Mouse (Mus musculus): ENCODE data around the gene Oas1h. TPM values are rescaled to one million over a fixed set of nuclear protein-coding genes. Genes with fewer than 3 reads are reported as not detected.
"Not testable (repeated sequence)": the region's sequence is repeated elsewhere in the genome, so short reads cannot be mapped to it uniquely, and the experiment has no call there.

The Oas1h gene
- polyA plus RNA-seq, 1 experiment from 2014 or later, result not detected

- no peak for ATAC-seq (ENCODE audit: insufficient number of reproducible peaks, insufficient read depth, low FRiP score, low TSS enrichment, low read depth)
- Histone ChIP-seq H3K4me1 (replicated peaks) (no peaks in the 10 kb centered on the region), H3K27ac (no peak overlapping the region), H3K36me3 (no peaks in the 10 kb centered on the region), H3K27me3 (no peaks in the 10 kb centered on the region), H3K9ac (replicated peaks) (no peak overlapping the region), H3K9me3 (no peaks in the 10 kb centered on the region), H3K4me2 (no peak overlapping the region), H3K4me3 (replicated peaks) (no peak overlapping the region)
- 54% methylated on average over 6 of the region's 6 CpGs for WGBS
Measured at GRCm38 (mm10) chr5:120887831-120888230, 26.6 kb downstream of the Oas1h start.

GRCm38 (mm10) chr5:120888294-120888815, 27.1 kb downstream of the Oas1h start:
- H3K4me3 ChIP-seq (replicated peaks); H3K9me3 ChIP-seq; H3K27ac ChIP-seq; H3K4me2 ChIP-seq; H3K36me3 ChIP-seq; ATAC-seq (ENCODE audit: insufficient number of reproducible peaks, insufficient read depth, low FRiP score, low TSS enrichment, low read depth); H3K4me1 ChIP-seq (replicated peaks); H3K27me3 ChIP-seq; H3K9ac ChIP-seq (replicated peaks): not testable (repeated sequence)
- WGBS, result 36% methylated on average over 4 of the region's 4 CpGs

GRCm38 (mm10) chr5:120890026-120890425, 28.8 kb downstream of the Oas1h start:
- ATAC-seq (ENCODE audit: insufficient number of reproducible peaks, insufficient read depth, low FRiP score, low TSS enrichment, low read depth), result no peak
- 78% methylated on average over 2 of the region's 2 CpGs for WGBS
- H3K9ac ChIP-seq (replicated peaks), result no peak overlapping the region

GRCm38 (mm10) chr5:120890991-120891390, 29.8 kb downstream of the Oas1h start:
- no peaks in the 10 kb centered on the region for H3K27me3 ChIP-seq
- H3K4me2 ChIP-seq, result no peak overlapping the region
- ATAC-seq (ENCODE audit: insufficient number of reproducible peaks, insufficient read depth, low FRiP score, low TSS enrichment, low read depth), result no peak
- no peaks in the 10 kb centered on the region for H3K9me3 ChIP-seq
- H3K9ac ChIP-seq (replicated peaks), result no peak overlapping the region
- no peaks in the 10 kb centered on the region for H3K4me1 ChIP-seq (replicated peaks)
- no peak overlapping the region for H3K4me3 ChIP-seq (replicated peaks)
- H3K27ac ChIP-seq, result no peak overlapping the region
- H3K36me3 ChIP-seq, result no peaks in the 10 kb centered on the region
- WGBS, result 44% methylated on average over 3 of the region's 3 CpGs

More at GRCm38 (mm10) chr5:120890026-120890425, 28.8 kb downstream of the Oas1h start:
- H3K27me3 ChIP-seq, result no peaks in the 10 kb centered on the region
- no peak overlapping the region for H3K4me3 ChIP-seq (replicated peaks)
- H3K9me3 ChIP-seq, result no peaks in the 10 kb centered on the region
- no peaks in the 10 kb centered on the region for H3K36me3 ChIP-seq
- no peaks in the 10 kb centered on the region for H3K4me1 ChIP-seq (replicated peaks)
- no peak overlapping the region for H3K27ac ChIP-seq
- H3K4me2 ChIP-seq, result no peak overlapping the region

GRCm38 (mm10) chr5:120891566-120892242, 30.5 kb downstream of the Oas1h start:
- not testable (repeated sequence) for H3K36me3 ChIP-seq; H3K4me3 ChIP-seq (replicated peaks); H3K9me3 ChIP-seq; H3K9ac ChIP-seq (replicated peaks); H3K27ac ChIP-seq; ATAC-seq (ENCODE audit: insufficient number of reproducible peaks, insufficient read depth, low FRiP score, low TSS enrichment, low read depth); H3K27me3 ChIP-seq; H3K4me2 ChIP-seq; H3K4me1 ChIP-seq (replicated peaks)
- WGBS, result 45% methylated on average over 2 of the region's 2 CpGs

- no peak overlapping the region for H3K4me3 ChIP-seq (replicated peaks)
- H3K4me2 ChIP-seq, result no peak overlapping the region
- H3K9me3 ChIP-seq, result no peaks in the 10 kb centered on the region
- H3K27me3 ChIP-seq, result no peaks in the 10 kb centered on the region
- WGBS, result 20% methylated on average over 2 of the region's 2 CpGs
- no peak for ATAC-seq (ENCODE audit: insufficient number of reproducible peaks, insufficient read depth, low FRiP score, low TSS enrichment, low read depth)
- no peaks in the 10 kb centered on the region for H3K36me3 ChIP-seq
- H3K4me1 ChIP-seq (replicated peaks), result no peaks in the 10 kb centered on the region
- no peak overlapping the region for H3K9ac ChIP-seq (replicated peaks)
- no peak overlapping the region for H3K27ac ChIP-seq
Measured at GRCm38 (mm10) chr5:120892243-120892660, 31.0 kb downstream of the Oas1h start.

GRCm38 (mm10) chr5:120893866-120894265, 32.6 kb downstream of the Oas1h start:
- 93% methylated on average over 4 of the region's 4 CpGs for WGBS
- not testable (repeated sequence) for H3K9ac ChIP-seq (replicated peaks)

GRCm38 (mm10) chr5:120894692-120895091, 33.5 kb downstream of the Oas1h start:
- H3K4me2 ChIP-seq; H3K36me3 ChIP-seq; ATAC-seq (ENCODE audit: insufficient number of reproducible peaks, insufficient read depth, low FRiP score, low TSS enrichment, low read depth); H3K4me1 ChIP-seq (replicated peaks); H3K27me3 ChIP-seq; H3K9ac ChIP-seq (replicated peaks); H3K9me3 ChIP-seq; H3K4me3 ChIP-seq (replicated peaks); H3K27ac ChIP-seq: not testable (repeated sequence)
- WGBS, result 70% methylated on average over 2 of the region's 2 CpGs

More at GRCm38 (mm10) chr5:120893866-120894265, 32.6 kb downstream of the Oas1h start:
- not testable (repeated sequence) for H3K27me3 ChIP-seq; H3K9me3 ChIP-seq; H3K36me3 ChIP-seq; H3K4me1 ChIP-seq (replicated peaks); ATAC-seq (ENCODE audit: insufficient number of reproducible peaks, insufficient read depth, low FRiP score, low TSS enrichment, low read depth); H3K4me2 ChIP-seq; H3K27ac ChIP-seq; H3K4me3 ChIP-seq (replicated peaks)

- Histone ChIP-seq H3K4me2 (no peak overlapping the region), H3K9ac (replicated peaks) (no peak overlapping the region), H3K36me3 (no peaks in the 10 kb centered on the region), H3K4me3 (replicated peaks) (no peak overlapping the region), H3K4me1 (replicated peaks) (no peaks in the 10 kb centered on the region), H3K27ac (no peak overlapping the region), H3K9me3 (no peaks in the 10 kb centered on the region), H3K27me3 (no peaks in the 10 kb centered on the region)
- ATAC-seq (ENCODE audit: insufficient number of reproducible peaks, insufficient read depth, low FRiP score, low TSS enrichment, low read depth), result no peak
- WGBS, result 90% methylated on average over 11 of the region's 11 CpGs
Measured at GRCm38 (mm10) chr5:120895231-120895900, 34.1 kb downstream of the Oas1h start.

- Histone ChIP-seq H3K27me3 (no peaks in the 10 kb centered on the region), H3K4me1 (replicated peaks) (no peaks in the 10 kb centered on the region), H3K9me3 (no peaks in the 10 kb centered on the region), H3K4me3 (replicated peaks) (no peak overlapping the region), H3K27ac (no peak overlapping the region), H3K9ac (replicated peaks) (no peak overlapping the region), H3K4me2 (no peak overlapping the region), H3K36me3 (no peaks in the 10 kb centered on the region)
- ATAC-seq (ENCODE audit: insufficient number of reproducible peaks, insufficient read depth, low FRiP score, low TSS enrichment, low read depth), result no peak
- WGBS, result 84% methylated on average over 6 of the region's 6 CpGs
Measured at GRCm38 (mm10) chr5:120898307-120898706, 37.1 kb downstream of the Oas1h start.

GRCm38 (mm10) chr5:120898726-120899125, 37.5 kb downstream of the Oas1h start:
- Histone ChIP-seq H3K4me2 (no peak overlapping the region), H3K9ac (replicated peaks) (no peak overlapping the region), H3K27ac (no peak overlapping the region), H3K36me3 (no peaks in the 10 kb centered on the region), H3K4me3 (replicated peaks) (no peak overlapping the region), H3K4me1 (replicated peaks) (no peaks in the 10 kb centered on the region), H3K27me3 (no peaks in the 10 kb centered on the region), H3K9me3 (no peaks in the 10 kb centered on the region)
- no peak for ATAC-seq (ENCODE audit: insufficient number of reproducible peaks, insufficient read depth, low FRiP score, low TSS enrichment, low read depth)
